Mouse (Mus musculus) C2C12 (cell line): Measurements from ENCODE around the gene Snrpg. TPM values are rescaled to one million over a fixed set of nuclear protein-coding genes. Genes with fewer than 3 reads are reported as not detected.
"Not testable (repeated sequence)": the region's sequence is repeated elsewhere in the genome, so short reads cannot be mapped to it uniquely, and the experiment has no call there.

ENCODE experiments used
- H3K27me3 ChIP-seq: one replicate; pipeline ENCODE4 v1.6.1; 2011; ENCODE audit not compliant: control insufficient read depth, insufficient read depth, insufficient read length
- H3K36me3 ChIP-seq: one replicate; pipeline ENCODE4 v1.6.1; 2011; ENCODE audit not compliant: control insufficient read depth, insufficient read depth
- H3K4me3 ChIP-seq: one replicate; pipeline ENCODE4 v1.5.1; 2011; ENCODE audit warnings: mild to moderate bottlenecking, control low read depth; ENCODE audit not compliant: poor library complexity, insufficient read depth, severe bottlenecking
- H3K79me2 ChIP-seq: one replicate; pipeline ENCODE4 v1.6.1; 2011; ENCODE audit not compliant: control insufficient read depth, insufficient read depth
- H3K79me3 ChIP-seq: one replicate; pipeline ENCODE4 v1.6.1; 2011; ENCODE audit warnings: low read depth, control low read depth
- H3ac ChIP-seq: one replicate; pipeline ENCODE3; 2011; ENCODE audit warnings: low read depth; ENCODE audit not compliant: control insufficient read depth, insufficient read length
- CEBPB ChIP-seq: IDR thresholded peaks from one replicate; pipeline ENCODE4 v1.6.1; 2011; ENCODE audit warnings: low read depth, mild to moderate bottlenecking, control low read depth, moderate library complexity
- CTCF ChIP-seq: IDR thresholded peaks from one replicate; pipeline ENCODE4 v1.5.1; 2011; ENCODE audit not compliant: control insufficient read depth, insufficient read depth, insufficient read length
- FOSL1 ChIP-seq: IDR thresholded peaks from one replicate; pipeline ENCODE4 v1.8.0; 2011; ENCODE audit warnings: mild to moderate bottlenecking, low read length; ENCODE audit not compliant: poor library complexity, insufficient read depth, severe bottlenecking
- MAX ChIP-seq: IDR thresholded peaks from one replicate; pipeline ENCODE4 v1.6.1; 2011; ENCODE audit warnings: mild to moderate bottlenecking, control low read depth
- MYOD1 ChIP-seq: IDR thresholded peaks from one replicate; pipeline ENCODE4 v1.6.1; 2011; ENCODE audit warnings: low read depth; ENCODE audit not compliant: control insufficient read depth, insufficient read length
- MYOG ChIP-seq: IDR thresholded peaks from one replicate; pipeline ENCODE4 v1.6.1; 2011; ENCODE audit not compliant: control insufficient read depth, insufficient read length; ENCODE audit errors: extremely low read depth
- USF1 ChIP-seq: IDR thresholded peaks from one replicate; pipeline ENCODE4 v1.6.1; 2011; ENCODE audit warnings: low read depth, mild to moderate bottlenecking, control low read depth, moderate library complexity
- polyA plus RNA-seq: library from polyadenylated mRNA; unstranded; fragments of >200 nt; fragmentation: generic; extraction: Trizol; gene quantifications from one replicate; pipeline ENCODE4 v1.2.1, GENCODE M21; 2012; ENCODE audit warnings: missing spikeins

Snrpg gene
- polyA plus RNA-seq, 1 experiment = 354 TPM

DNA sequence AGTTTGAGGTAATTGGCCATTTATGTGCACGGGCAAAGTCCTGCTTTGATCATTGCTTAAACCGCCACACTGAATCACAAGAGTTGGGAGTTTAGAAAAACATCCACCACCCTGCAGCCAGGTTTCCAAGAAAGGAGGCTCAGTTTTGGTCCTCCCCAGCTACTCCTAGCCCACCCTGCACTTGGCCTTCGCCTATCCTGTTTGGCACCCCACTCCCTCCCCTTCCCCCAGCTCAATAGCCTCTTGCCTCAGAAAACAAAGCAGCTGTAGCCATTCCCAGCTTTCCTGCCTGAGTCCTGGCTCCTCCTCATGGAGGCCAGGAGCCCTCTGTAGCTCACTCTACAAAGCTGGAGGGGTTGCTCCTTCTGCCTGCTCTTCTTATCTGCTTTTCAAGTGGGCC is 42.7 kb upstream of the Snrpg start:
- no peaks in the 10 kb centered on the region for H3K79me3 ChIP-seq
- H3K36me3 ChIP-seq = no peaks in the 10 kb centered on the region
- no peak overlapping the region for H3K4me3 ChIP-seq
- H3K27me3 ChIP-seq = no peaks in the 10 kb centered on the region
- H3ac ChIP-seq = no peak overlapping the region
- no peaks in the 10 kb centered on the region for H3K79me2 ChIP-seq
- TF ChIP-seq MYOD1 = no peak
- TF ChIP-seq CEBPB = no peak
- no peak for TF ChIP-seq USF1
- no peak for TF ChIP-seq MAX
- no peak for TF ChIP-seq CTCF
- no peak for TF ChIP-seq FOSL1
- TF ChIP-seq MYOG = no peak

DNA sequence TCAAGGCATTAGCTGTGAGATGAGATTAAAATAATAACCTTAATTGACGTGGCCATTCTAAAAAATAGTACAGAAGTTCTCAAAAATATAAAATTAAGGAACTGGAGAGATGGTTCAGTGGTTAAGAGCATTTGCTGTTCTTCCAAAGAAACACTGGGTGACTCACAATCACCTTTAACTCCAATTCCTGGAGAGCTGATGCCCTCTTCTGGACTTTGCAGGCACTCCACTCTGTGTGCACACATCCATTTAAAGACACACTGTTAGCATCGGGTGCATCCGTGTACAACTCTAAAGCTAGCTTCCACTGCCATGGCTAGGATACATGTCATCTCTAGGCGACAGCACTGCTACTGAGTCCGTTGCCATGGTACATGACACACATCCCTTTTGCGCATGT is 41.2 kb upstream of the Snrpg start:
- Histone ChIP-seq H3ac (no peak overlapping the region), H3K27me3 (no peaks in the 10 kb centered on the region), H3K79me3 (no peaks in the 10 kb centered on the region), H3K36me3 (no peaks in the 10 kb centered on the region), H3K4me3 (no peak overlapping the region), H3K79me2 (no peaks in the 10 kb centered on the region)
- TF ChIP-seq MYOG = no peak
- no peak for TF ChIP-seq CTCF
- no peak for TF ChIP-seq FOSL1
- no peak for TF ChIP-seq MAX
- TF ChIP-seq MYOD1 = no peak
- TF ChIP-seq USF1 = no peak
- no peak for TF ChIP-seq CEBPB

DNA sequence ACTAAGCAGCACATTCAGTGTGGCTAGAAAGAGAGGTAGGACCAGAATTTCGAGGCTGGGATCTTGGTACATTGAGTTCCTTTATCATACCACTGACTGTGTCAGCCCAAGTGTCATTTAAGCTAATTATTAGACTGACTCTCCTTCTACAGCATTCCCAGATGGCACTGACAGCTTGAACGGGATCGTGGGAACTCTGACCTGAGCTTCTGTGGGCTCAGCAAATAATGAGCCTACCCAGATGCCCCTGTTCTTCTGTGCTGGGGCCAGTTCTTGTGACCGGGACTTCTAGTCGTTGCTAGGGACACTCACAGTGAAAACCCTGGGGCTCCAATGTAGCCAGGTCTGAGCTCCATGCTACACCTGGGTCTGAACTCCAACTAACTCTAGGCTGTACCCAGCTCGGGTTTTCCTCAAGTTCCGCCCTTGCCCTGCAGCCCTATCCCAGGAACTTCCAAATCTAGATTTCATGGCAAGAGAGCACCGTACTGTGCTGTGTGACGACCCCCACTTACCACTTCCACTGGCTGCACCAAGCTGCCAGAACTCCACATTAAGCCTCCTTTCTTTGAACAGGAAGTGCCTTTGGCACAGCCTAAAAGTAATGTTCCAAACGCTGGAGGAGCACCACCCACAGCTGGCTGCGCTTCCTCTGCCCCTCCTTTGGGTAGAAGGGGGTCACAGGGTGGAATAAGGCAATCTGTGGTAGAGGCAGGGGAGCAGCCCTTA is 35.8 kb upstream of the Snrpg start:
- no peak for TF ChIP-seq CTCF
- no peak for TF ChIP-seq USF1
- no peak for TF ChIP-seq MYOD1
- no peak for TF ChIP-seq FOSL1
- no peak for TF ChIP-seq MYOG
- TF ChIP-seq CEBPB = no peak
- no peak for TF ChIP-seq MAX
- Histone ChIP-seq H3ac (no peak overlapping the region), H3K36me3 (no peaks in the 10 kb centered on the region), H3K27me3 (no peaks in the 10 kb centered on the region), H3K79me2 (no peaks in the 10 kb centered on the region), H3K79me3 (no peaks in the 10 kb centered on the region), H3K4me3 (no peak overlapping the region)

DNA sequence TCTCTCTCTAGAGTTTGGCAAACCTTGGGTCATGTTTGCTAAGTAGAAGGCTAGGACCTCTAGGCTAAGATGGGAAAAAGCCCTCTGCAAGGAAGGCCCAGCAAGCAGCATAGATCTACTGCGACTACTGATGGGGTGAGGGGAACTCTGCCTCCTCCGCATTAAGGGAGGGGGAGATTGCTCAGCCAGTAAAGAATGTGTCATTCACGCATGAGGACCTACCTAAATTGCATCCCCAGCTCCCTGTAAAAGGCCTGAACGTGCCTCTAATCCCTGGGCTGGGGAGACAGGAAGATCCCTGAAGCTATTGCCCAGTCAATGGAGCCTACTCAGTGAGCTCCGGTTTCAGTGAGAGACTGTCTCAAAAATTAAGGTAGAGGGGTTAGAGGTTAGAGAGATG is 35.2 kb upstream of the Snrpg start:
- Histone ChIP-seq H3K4me3 (no peak overlapping the region), H3ac (no peak overlapping the region), H3K36me3 (no peaks in the 10 kb centered on the region), H3K79me3 (no peaks in the 10 kb centered on the region), H3K79me2 (no peaks in the 10 kb centered on the region), H3K27me3 (no peaks in the 10 kb centered on the region)
- TF ChIP-seq MYOD1 = no peak
- TF ChIP-seq USF1 = no peak
- no peak for TF ChIP-seq CEBPB
- TF ChIP-seq CTCF = no peak
- TF ChIP-seq FOSL1 = no peak
- TF ChIP-seq MAX = no peak
- TF ChIP-seq MYOG = no peak

DNA sequence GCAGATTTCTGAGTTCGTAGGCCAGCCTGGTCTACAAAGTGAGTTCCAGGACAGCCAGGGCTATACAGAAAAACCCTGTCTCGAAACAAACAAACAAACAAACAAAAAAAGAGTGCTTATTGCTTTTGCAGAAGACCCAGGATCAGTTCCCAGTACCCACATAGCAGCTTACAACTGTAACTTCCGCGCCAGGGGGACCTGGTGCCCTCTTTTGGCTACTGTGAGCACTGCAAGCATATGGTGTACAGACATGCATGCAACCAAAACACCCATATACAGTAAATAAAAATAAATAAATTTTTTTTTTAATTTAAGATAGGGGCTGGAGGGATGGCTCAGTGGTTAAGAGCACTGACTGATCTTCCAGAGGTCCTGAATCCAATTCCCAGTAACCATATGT is 34.8 kb upstream of the Snrpg start:
- not testable (repeated sequence) for H3ac ChIP-seq, H3K36me3 ChIP-seq, H3K79me3 ChIP-seq, H3K4me3 ChIP-seq, H3K27me3 ChIP-seq, H3K79me2 ChIP-seq

DNA sequence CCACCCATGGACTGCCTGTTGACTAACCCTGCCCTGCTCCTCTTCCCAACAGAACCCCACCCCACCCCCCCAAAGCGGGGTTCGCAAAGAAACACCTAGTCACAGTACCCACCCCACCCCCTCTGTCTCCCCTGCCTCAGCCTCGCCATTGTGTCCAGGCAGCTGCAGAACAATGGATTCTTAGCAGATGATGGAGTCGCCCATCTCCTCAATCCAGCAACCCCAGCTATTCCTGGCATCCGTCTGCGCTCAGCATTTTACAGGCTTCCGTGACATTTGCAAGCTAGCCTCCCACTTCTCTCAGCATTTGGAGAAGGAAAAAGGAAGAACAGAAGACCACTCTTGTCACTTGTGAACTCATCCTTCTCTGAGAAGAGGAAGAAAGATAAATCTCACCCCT is 27.4 kb upstream of the Snrpg start:
- no peaks in the 10 kb centered on the region for H3K79me3 ChIP-seq
- TF ChIP-seq MYOD1 (no peak), MAX (no peak), CEBPB (no peak), MYOG (no peak), FOSL1 (no peak), CTCF (no peak), USF1 (no peak)
- no peaks in the 10 kb centered on the region for H3K79me2 ChIP-seq
- no peaks in the 10 kb centered on the region for H3K36me3 ChIP-seq
- no peak overlapping the region for H3ac ChIP-seq
- H3K4me3 ChIP-seq = no peak overlapping the region
- peaks cover 8% of the 10 kb centered on the region for H3K27me3 ChIP-seq
